Mouse (Mus musculus) E14TG2a.4 (cell line): ENCODE measurements around the gene Map2k4.

Experiments used
- CTCF ChIP-seq: conservative IDR thresholded peaks from 2 replicates; pipeline ENCODE4 v1.5.1; 2014; ENCODE audit warnings: low read length
- NANOG ChIP-seq: IDR thresholded peaks from 2 replicates; pipeline ENCODE4 v1.6.1; 2014; ENCODE audit warnings: borderline replicate concordance, low read length, mixed read lengths
- POU5F1 ChIP-seq: IDR thresholded peaks from 2 replicates; pipeline ENCODE4 v1.6.1; 2014; ENCODE audit warnings: low read length, borderline replicate concordance

DNA sequence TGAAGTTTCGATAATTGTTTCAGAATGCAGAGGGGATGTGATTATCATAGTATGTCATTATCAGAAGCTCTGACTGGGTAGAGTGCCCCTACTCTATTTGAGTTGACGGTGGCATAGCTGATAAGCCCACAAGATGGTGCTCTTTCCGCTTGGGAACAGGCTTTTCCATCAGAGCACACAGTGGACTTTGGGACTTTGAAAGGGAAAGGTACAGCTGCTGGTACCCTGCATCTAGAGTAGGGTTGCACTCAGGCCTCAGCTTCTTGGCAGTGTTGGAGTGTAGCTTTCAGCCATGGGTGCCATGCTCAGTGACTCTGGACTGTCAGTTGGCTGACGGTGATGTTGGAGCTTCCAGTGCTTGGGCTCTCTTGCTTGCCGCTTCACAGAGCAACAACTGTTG, 32.2 kb upstream of the Map2k4 start:
- TF ChIP-seq CTCF (peak; percentile 35), POU5F1 (no peak), NANOG (no peak)
